Mouse (Mus musculus) midbrain, embryonic 11.5 days (tissue): ENCODE measurements around the gene Il2ra. TPM values are rescaled to one million over a fixed set of nuclear protein-coding genes. Genes with fewer than 3 reads are reported as not detected.
A peak's percentile ranks its signal among the peaks of the same experiment; 100 is the strongest.
"Not testable (repeated sequence)": the region's sequence is repeated elsewhere in the genome, so short reads cannot be mapped to it uniquely, and the experiment has no call there.

Experiments
- ATAC-seq: fragments of 200-750 bp; cut with Nextera tagmentation; 2 replicates; pipeline ENCODE4 v1.8.0; 2017; ENCODE audit warnings: moderate TSS enrichment, moderate library complexity; ENCODE audit not compliant: low FRiP score
- DNase-seq: peaks from one replicate; pipeline ENCODE4 v3.0.0; 2015; ENCODE audit warnings: low spot score; ENCODE audit errors: missing footprints
- H3K27ac ChIP-seq: fragments of 300-500 bp; sonication (generic); 2 replicates; pipeline ENCODE4 v1.5.1; 2014; ENCODE audit warnings: low read depth, low read length
- H3K27me3 ChIP-seq: fragments of 300-500 bp; sonication (generic); 2 replicates; pipeline ENCODE4 v1.6.1; 2014; ENCODE audit warnings: mild to moderate bottlenecking, low read length, moderate library complexity, mixed read lengths; ENCODE audit not compliant: control insufficient read depth, insufficient read depth
- H3K36me3 ChIP-seq: fragments of 300-500 bp; sonication (generic); 2 replicates; pipeline ENCODE4 v1.6.1; 2014; ENCODE audit warnings: mild to moderate bottlenecking, low read length, moderate library complexity, mixed read lengths; ENCODE audit not compliant: control insufficient read depth, insufficient read depth
- H3K4me1 ChIP-seq: fragments of 300-500 bp; sonication (generic); 2 replicates; pipeline ENCODE4 v1.6.1; 2014; ENCODE audit warnings: low read length; ENCODE audit not compliant: control insufficient read depth, insufficient read depth
- H3K4me2 ChIP-seq: fragments of 300-500 bp; sonication (generic); 2 replicates; pipeline ENCODE4 v1.6.1; 2014; ENCODE audit warnings: mild to moderate bottlenecking, moderate library complexity
- H3K4me3 ChIP-seq: fragments of 300-500 bp; sonication (generic); 2 replicates; pipeline ENCODE4 v1.5.1; 2014; ENCODE audit warnings: low read depth, low read length
- H3K9ac ChIP-seq: fragments of 300-500 bp; sonication (generic); 2 replicates; pipeline ENCODE4 v1.6.1; 2014; ENCODE audit warnings: low read length
- H3K9me3 ChIP-seq: fragments of 300-500 bp; sonication (generic); 2 replicates; pipeline ENCODE4 v1.6.1; 2016; ENCODE audit warnings: low read length; ENCODE audit not compliant: control insufficient read depth
- WGBS: fragments of 180-500 bp; shearing (Covaris S2); extraction: QIAGEN DNeasy Blood & Tissue Kit; methylation state at CpG from one replicate; pipeline ENCODE4 v1.1.7; 2014; 5-methylcytosine and 5-hydroxymethylcytosine counted together
- polyA plus RNA-seq: library from polyadenylated mRNA; unstranded; fragments of >200 nt; fragmentation: Nextera tagmentation; extraction: Ambion mirVana; gene quantifications from 2 replicates; pipeline ENCODE4 v1.2.1, GENCODE M21; 2014

Il2ra gene
- polyA plus RNA-seq: not detected in 2 replicates

- no peak for ATAC-seq
- H3K4me1 ChIP-seq: no peaks in the 10 kb centered on the region
- no peak within 1 kb of the TSS for H3K4me2 ChIP-seq
- H3K9me3 ChIP-seq: no peaks in the 10 kb centered on the region
- H3K4me3 ChIP-seq: no peak within 1 kb of the TSS
- no peak for DNase-seq
- no peaks in the 10 kb centered on the region for H3K36me3 ChIP-seq
- H3K9ac ChIP-seq: no peak within 1 kb of the TSS
- no peak within 1 kb of the TSS for H3K27ac ChIP-seq
- WGBS: 87% methylated on average over 3 of the region's 3 CpGs
- no peaks in the 10 kb centered on the region for H3K27me3 ChIP-seq
Measured at GRCm38 (mm10) chr2:11642451-11642941, at the start of gene Il2ra. Il2ra (plus strand) TSS chr2:11642807.

- peaks cover 33% of the 10 kb centered on the region for H3K36me3 ChIP-seq
- H3K9me3 ChIP-seq: no peaks in the 10 kb centered on the region
- no peak overlapping the region for H3K27ac ChIP-seq
- no peaks in the 10 kb centered on the region for H3K27me3 ChIP-seq
- 86% methylated on average over 2 of the region's 2 CpGs for WGBS
- no peak overlapping the region for H3K4me2 ChIP-seq
- DNase-seq (no peak), ATAC-seq (no peak)
- H3K9ac ChIP-seq: no peak overlapping the region
- H3K4me3 ChIP-seq: no peak overlapping the region
- H3K4me1 ChIP-seq: peaks cover under 1% of the 10 kb centered on the region
Measured at GRCm38 (mm10) chr2:11596690-11597089, 45.9 kb upstream of the Il2ra start.

GRCm38 (mm10) chr2:11597906-11598305 lies 44.7 kb upstream of the Il2ra start:
- H3K4me1 ChIP-seq: peaks cover 6% of the 10 kb centered on the region
- WGBS: 98% methylated on average over 7 of the region's 7 CpGs
- no peak overlapping the region for H3K4me2 ChIP-seq
- no peak overlapping the region for H3K27ac ChIP-seq
- no peak overlapping the region for H3K4me3 ChIP-seq
- H3K36me3 ChIP-seq: peaks cover 32% of the 10 kb centered on the region
- no peak overlapping the region for H3K9ac ChIP-seq
- H3K27me3 ChIP-seq: no peaks in the 10 kb centered on the region
- ATAC-seq (no peak), DNase-seq (no peak)
- no peaks in the 10 kb centered on the region for H3K9me3 ChIP-seq

GRCm38 (mm10) chr2:11601795-11602194 lies 40.8 kb upstream of the Il2ra start:
- H3K9ac ChIP-seq: peak overlapping the region; percentile 97
- H3K27me3 ChIP-seq: no peaks in the 10 kb centered on the region
- 83% methylated on average over 6 of the region's 6 CpGs for WGBS
- no peak for ATAC-seq
- H3K4me1 ChIP-seq: peaks cover 6% of the 10 kb centered on the region
- no peak overlapping the region for H3K27ac ChIP-seq
- no peaks in the 10 kb centered on the region for H3K9me3 ChIP-seq
- H3K4me2 ChIP-seq: peak overlapping the region; percentile 82
- H3K36me3 ChIP-seq: peaks cover 13% of the 10 kb centered on the region
- peak overlapping the region; percentile 94 for H3K4me3 ChIP-seq
- no peak for DNase-seq

- DNase-seq (peak; percentile 99), ATAC-seq (peak; percentile 99)
- peaks cover 11% of the 10 kb centered on the region for H3K36me3 ChIP-seq
- H3K4me2 ChIP-seq: peak overlapping the region; percentile 82
- H3K9me3 ChIP-seq: no peaks in the 10 kb centered on the region
- no peaks in the 10 kb centered on the region for H3K27me3 ChIP-seq
- 1% methylated on average over 76 of the region's 78 CpGs for WGBS
- peaks cover 6% of the 10 kb centered on the region for H3K4me1 ChIP-seq
- peak overlapping the region; percentile 94 for H3K4me3 ChIP-seq
- peak overlapping the region; percentile 97 for H3K9ac ChIP-seq
- peak overlapping the region; percentile 48; the same call in 1 of the 2 replicates for H3K27ac ChIP-seq
Measured at GRCm38 (mm10) chr2:11602506-11603489, 39.8 kb upstream of the Il2ra start.

GRCm38 (mm10) chr2:11604053-11604452 lies 38.6 kb upstream of the Il2ra start, which contains the start of gene Rbm17:
Rbm17 (minus strand) TSS chr2:11604153.
- H3K4me2 ChIP-seq: peak within 1 kb of the TSS; percentile 82; the same call in 1 of the 2 replicates
- no peak for ATAC-seq
- no peak for DNase-seq
- H3K27ac ChIP-seq: peak within 1 kb of the TSS; percentile 48; the same call in 1 of the 2 replicates
- peak within 1 kb of the TSS; percentile 94 for H3K4me3 ChIP-seq
- H3K9ac ChIP-seq: peak within 1 kb of the TSS; percentile 97
- 80% methylated on average over 5 of the region's 5 CpGs for WGBS
- H3K4me1 ChIP-seq: peaks cover 6% of the 10 kb centered on the region
- H3K27me3 ChIP-seq: no peaks in the 10 kb centered on the region
- H3K36me3 ChIP-seq: peaks cover 7% of the 10 kb centered on the region
- no peaks in the 10 kb centered on the region for H3K9me3 ChIP-seq

- H3K4me3 ChIP-seq: no peak overlapping the region
- H3K4me1 ChIP-seq: peaks cover 6% of the 10 kb centered on the region
Measured at GRCm38 (mm10) chr2:11604911-11605310, 37.7 kb upstream of the Il2ra start.

GRCm38 (mm10) chr2:11606718-11607117 lies 35.9 kb upstream of the Il2ra start:
- H3K27me3 ChIP-seq, H3K4me1 ChIP-seq, DNase-seq, H3K36me3 ChIP-seq, H3K4me2 ChIP-seq, H3K27ac ChIP-seq, H3K4me3 ChIP-seq, H3K9ac ChIP-seq, H3K9me3 ChIP-seq, ATAC-seq: not testable (repeated sequence)
- WGBS: 80% methylated on average over 4 of the region's 4 CpGs

More at GRCm38 (mm10) chr2:11604911-11605310, 37.7 kb upstream of the Il2ra start:
- Histone ChIP-seq H3K9ac (no peak overlapping the region), H3K27me3 (no peaks in the 10 kb centered on the region), H3K36me3 (peaks cover 5% of the 10 kb centered on the region), H3K27ac (no peak overlapping the region), H3K9me3 (no peaks in the 10 kb centered on the region), H3K4me2 (no peak overlapping the region)
- DNase-seq: no peak
- ATAC-seq: no peak

GRCm38 (mm10) chr2:11612939-11613338 lies 29.7 kb upstream of the Il2ra start:
- H3K9me3 ChIP-seq, H3K36me3 ChIP-seq, ATAC-seq, H3K27me3 ChIP-seq, H3K4me3 ChIP-seq, H3K4me1 ChIP-seq, H3K9ac ChIP-seq, H3K27ac ChIP-seq, DNase-seq, H3K4me2 ChIP-seq: not testable (repeated sequence)
- WGBS: 86% methylated on average over 6 of the region's 6 CpGs
